Mouse (Mus musculus) limb, embryonic 13.5 days (tissue): ENCODE measurements around the gene Xdh. TPM values are rescaled to one million over a fixed set of nuclear protein-coding genes. Genes with fewer than 3 reads are reported as not detected.

Source experiments
- ATAC-seq: fragments of 200-750 bp; cut with Nextera tagmentation; 2 replicates; pipeline ENCODE4 v1.8.0; 2017; ENCODE audit warnings: low read depth, moderate number of reproducible peaks, moderate TSS enrichment; ENCODE audit not compliant: low FRiP score
- H3K27ac ChIP-seq: fragments of 300-500 bp; sonication (generic); 2 replicates; pipeline ENCODE4 v1.5.1; 2015; ENCODE audit warnings: inconsistent platforms, mild to moderate bottlenecking, moderate library complexity
- H3K27me3 ChIP-seq: fragments of 300-500 bp; sonication (generic); 2 replicates; pipeline ENCODE4 v1.6.1; 2015; ENCODE audit warnings: mild to moderate bottlenecking, inconsistent platforms
- H3K36me3 ChIP-seq: fragments of 300-500 bp; sonication (generic); 2 replicates; pipeline ENCODE4 v1.6.1; 2015; ENCODE audit warnings: inconsistent platforms, mild to moderate bottlenecking, moderate library complexity
- H3K4me1 ChIP-seq: fragments of 300-500 bp; sonication (generic); 2 replicates; pipeline ENCODE4 v1.6.1; 2015; ENCODE audit warnings: inconsistent platforms
- H3K4me2 ChIP-seq: fragments of 300-500 bp; sonication (generic); replicated peaks from 2 replicates; pipeline ENCODE4 v1.6.1; 2015; ENCODE audit warnings: inconsistent platforms, mild to moderate bottlenecking, moderate library complexity
- H3K4me3 ChIP-seq: fragments of 300-500 bp; sonication (generic); 2 replicates; pipeline ENCODE4 v1.5.1; 2015; ENCODE audit warnings: moderate library complexity, mild to moderate bottlenecking, inconsistent platforms
- H3K9ac ChIP-seq: fragments of 300-500 bp; sonication (generic); 2 replicates; pipeline ENCODE4 v1.6.1; 2015; ENCODE audit warnings: mild to moderate bottlenecking, inconsistent platforms
- H3K9me3 ChIP-seq: fragments of 300-500 bp; sonication (generic); 2 replicates; pipeline ENCODE4 v1.6.1; 2016; ENCODE audit warnings: inconsistent platforms
- WGBS: fragments of 180-500 bp; shearing (Covaris S2); methylation state at CpG from one replicate; pipeline ENCODE4 v1.1.7; 2015; 5-methylcytosine and 5-hydroxymethylcytosine counted together
- polyA plus RNA-seq: library from polyadenylated mRNA; unstranded; fragments of >200 nt; fragmentation: Nextera tagmentation; extraction: Ambion mirVana; gene quantifications from 2 replicates; pipeline ENCODE4 v1.2.1, GENCODE M21; 2015

Xdh gene
- polyA plus RNA-seq, 1 experiment from 2014 or later: 0.62 TPM

DNA sequence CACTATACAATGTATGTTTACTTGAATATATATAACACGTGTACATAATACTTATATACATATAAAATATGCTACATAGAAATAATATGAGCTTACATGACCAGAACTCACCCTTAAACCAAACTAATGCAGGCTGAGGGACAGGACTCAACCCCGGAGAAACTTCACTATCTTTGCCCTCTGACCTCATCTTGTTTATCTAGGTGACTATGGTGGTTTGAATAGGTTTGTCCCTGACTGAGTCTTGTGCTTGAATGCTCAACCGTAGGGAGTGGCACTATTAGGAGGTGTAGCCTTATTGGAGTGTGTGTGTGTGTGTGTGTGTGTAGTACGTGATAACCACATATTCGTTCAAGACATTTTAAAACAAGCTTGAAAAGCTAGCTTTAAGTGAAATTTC lies 55.6 kb downstream of the Xdh start:
- H3K36me3 ChIP-seq: no peaks in the 10 kb centered on the region
- no peak overlapping the region for H3K9ac ChIP-seq
- H3K27ac ChIP-seq: no peak overlapping the region
- no peaks in the 10 kb centered on the region for H3K4me1 ChIP-seq
- no peak overlapping the region for H3K4me3 ChIP-seq
- no peak for ATAC-seq
- H3K27me3 ChIP-seq: no peaks in the 10 kb centered on the region
- H3K4me2 ChIP-seq: no peak overlapping the region
- WGBS: 90% methylated on average over 5 of the region's 5 CpGs
- 0 out of 2 replicates have a peak, but pooled peaks cover 8% of the 10 kb centered on the region for H3K9me3 ChIP-seq

GRCm38 (mm10) chr17:73893822-73894221 lies 56.2 kb downstream of the Xdh start:
- H3K9me3 ChIP-seq: 0 out of 2 replicates have a peak, but pooled peaks cover 8% of the 10 kb centered on the region
- 78% methylated on average over 4 of the region's 4 CpGs for WGBS
- no peak for ATAC-seq

GRCm38 (mm10) chr17:73893207-73893606 lies 56.8 kb downstream of the Xdh start:
- no peaks in the 10 kb centered on the region for H3K4me1 ChIP-seq
- 68% methylated on average over 10 of the region's 10 CpGs for WGBS
- no peak overlapping the region for H3K9ac ChIP-seq
- 0 out of 2 replicates have a peak, but pooled peaks cover 8% of the 10 kb centered on the region for H3K9me3 ChIP-seq
- H3K4me2 ChIP-seq: no peak overlapping the region
- H3K27me3 ChIP-seq: no peaks in the 10 kb centered on the region
- no peak overlapping the region for H3K4me3 ChIP-seq
- peak overlapping the region; percentile 10; the same call in 1 of the 2 replicates for H3K27ac ChIP-seq
- ATAC-seq: no peak
- no peaks in the 10 kb centered on the region for H3K36me3 ChIP-seq

More at GRCm38 (mm10) chr17:73893822-73894221, 56.2 kb downstream of the Xdh start:
- no peaks in the 10 kb centered on the region for H3K4me1 ChIP-seq
- H3K4me2 ChIP-seq: no peak overlapping the region
- H3K9ac ChIP-seq: no peak overlapping the region
- no peak overlapping the region for H3K27ac ChIP-seq
- H3K36me3 ChIP-seq: no peaks in the 10 kb centered on the region
- no peaks in the 10 kb centered on the region for H3K27me3 ChIP-seq
- no peak overlapping the region for H3K4me3 ChIP-seq

DNA sequence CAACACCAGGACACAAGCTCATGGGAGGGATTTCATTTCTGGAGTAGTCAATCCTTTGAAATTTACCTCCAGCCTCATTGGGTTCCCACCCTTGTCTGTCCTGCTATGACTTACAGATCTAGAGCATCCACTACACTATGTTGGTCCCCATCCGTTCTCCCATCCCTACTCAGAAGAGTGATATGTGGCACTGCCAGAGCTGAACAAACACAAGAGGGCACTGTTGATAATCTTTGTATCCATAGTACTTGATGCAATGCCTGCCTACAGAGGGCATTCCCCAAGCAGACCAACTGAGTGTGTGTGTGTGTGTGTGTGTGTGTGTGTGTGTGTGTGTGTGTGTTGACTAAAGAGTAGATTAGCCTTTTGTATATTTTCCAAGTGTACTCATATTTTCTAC lies 58.4 kb downstream of the Xdh start:
- H3K4me3 ChIP-seq: no peak overlapping the region
- H3K9ac ChIP-seq: no peak overlapping the region
- WGBS: 76% methylated on average over 1 of the region's 1 CpGs
- ATAC-seq: no peak
- H3K9me3 ChIP-seq: 0 out of 2 replicates have a peak, but pooled peaks cover 8% of the 10 kb centered on the region
- no peaks in the 10 kb centered on the region for H3K36me3 ChIP-seq
- no peaks in the 10 kb centered on the region for H3K4me1 ChIP-seq
- H3K27ac ChIP-seq: no peak overlapping the region
- H3K4me2 ChIP-seq: no peak overlapping the region
- no peaks in the 10 kb centered on the region for H3K27me3 ChIP-seq

GRCm38 (mm10) chr17:73886071-73886785 lies 63.8 kb downstream of the Xdh start:
- H3K9me3 ChIP-seq: 0 out of 2 replicates have a peak, but pooled peaks cover 8% of the 10 kb centered on the region
- no peaks in the 10 kb centered on the region for H3K4me1 ChIP-seq
- no peak overlapping the region for H3K4me2 ChIP-seq
- no peak overlapping the region for H3K4me3 ChIP-seq
- no peaks in the 10 kb centered on the region for H3K36me3 ChIP-seq
- no peak overlapping the region for H3K9ac ChIP-seq
- WGBS: 77% methylated on average over 25 of the region's 25 CpGs
- no peak for ATAC-seq
- H3K27ac ChIP-seq: no peak overlapping the region
- H3K27me3 ChIP-seq: 0 out of 2 replicates have a peak, but pooled peaks cover 8% of the 10 kb centered on the region

DNA sequence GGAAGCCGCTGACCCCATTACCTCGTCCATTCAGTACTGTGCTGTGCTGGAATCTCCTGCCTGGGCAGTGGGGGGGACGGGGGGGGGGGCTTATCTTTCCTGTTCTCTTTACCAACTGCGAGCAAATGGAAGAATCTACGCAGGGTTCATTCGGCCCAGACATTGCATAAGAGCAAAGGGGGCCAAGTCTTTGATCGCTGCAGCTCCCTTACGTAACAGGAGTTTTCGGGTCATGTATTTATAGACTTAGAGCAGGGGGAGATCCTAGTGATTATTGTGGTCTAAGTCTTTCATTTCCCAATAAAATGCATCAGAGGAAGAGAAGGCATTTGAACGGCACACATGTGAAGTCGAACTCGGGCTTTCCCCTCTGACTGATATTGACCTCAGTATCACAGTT lies 66.7 kb downstream of the Xdh start:
- no peak for ATAC-seq
- Histone ChIP-seq H3K4me1 (no peaks in the 10 kb centered on the region), H3K9me3 (no peaks in the 10 kb centered on the region), H3K27ac (no peak overlapping the region), H3K4me3 (no peak overlapping the region), H3K9ac (no peak overlapping the region), H3K36me3 (no peaks in the 10 kb centered on the region), H3K4me2 (no peak overlapping the region), H3K27me3 (0 out of 2 replicates have a peak, but pooled peaks cover 8% of the 10 kb centered on the region)
- 70% methylated on average over 12 of the region's 12 CpGs for WGBS

DNA sequence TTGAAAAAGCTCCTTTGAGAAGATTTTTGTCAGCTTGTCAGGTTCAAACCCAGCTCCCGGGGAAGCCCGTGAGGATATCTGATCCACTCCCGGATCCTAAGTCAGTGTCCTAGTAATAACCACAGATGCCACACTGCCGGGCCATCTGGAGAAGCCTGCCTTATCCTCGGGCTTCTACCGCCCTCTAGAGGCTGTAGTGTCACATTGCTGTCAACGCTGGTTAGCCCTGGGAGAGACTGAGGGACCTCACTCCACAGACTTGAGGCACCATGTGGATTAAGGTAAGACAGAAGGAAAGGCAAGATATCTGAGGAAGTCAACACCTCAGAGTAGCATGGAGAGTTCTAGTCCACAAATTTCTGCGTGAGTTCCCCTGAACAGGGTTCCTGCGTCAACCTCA lies 67.8 kb downstream of the Xdh start:
- no peaks in the 10 kb centered on the region for H3K9me3 ChIP-seq
- 10% methylated on average over 9 of the region's 9 CpGs for WGBS
- H3K9ac ChIP-seq: no peak overlapping the region
- no peaks in the 10 kb centered on the region for H3K36me3 ChIP-seq
- no peak overlapping the region for H3K4me2 ChIP-seq
- H3K4me3 ChIP-seq: no peak overlapping the region
- ATAC-seq: peak; percentile 71; the same call in 1 of the 2 replicates
- no peak overlapping the region for H3K27ac ChIP-seq
- H3K27me3 ChIP-seq: 0 out of 2 replicates have a peak, but pooled peaks cover 8% of the 10 kb centered on the region
- H3K4me1 ChIP-seq: no peaks in the 10 kb centered on the region

DNA sequence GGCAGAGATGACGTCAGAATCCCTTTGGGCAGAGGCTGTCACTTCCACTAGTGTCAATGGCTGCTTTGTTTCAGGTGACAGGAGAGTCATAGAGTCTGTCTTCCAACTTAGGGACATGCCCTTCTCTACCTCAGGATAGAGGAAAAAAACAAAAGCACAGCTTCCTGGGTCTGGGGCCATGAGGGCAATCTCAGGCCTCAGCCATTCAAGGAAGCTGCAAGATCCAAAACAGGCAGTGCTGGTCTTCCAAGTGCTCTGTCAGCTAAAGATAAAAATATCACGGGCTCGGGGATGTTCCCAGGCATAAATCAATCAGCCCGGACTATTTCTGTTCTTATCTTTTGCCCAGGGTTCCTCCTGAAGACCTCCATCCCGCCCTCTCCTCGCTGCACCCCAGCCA lies 68.7 kb downstream of the Xdh start:
- H3K9ac ChIP-seq: no peak overlapping the region
- no peak for ATAC-seq
- H3K4me1 ChIP-seq: no peaks in the 10 kb centered on the region
- H3K27me3 ChIP-seq: 0 out of 2 replicates have a peak, but pooled peaks cover 8% of the 10 kb centered on the region
- no peak overlapping the region for H3K27ac ChIP-seq
- 70% methylated on average over 6 of the region's 6 CpGs for WGBS
- H3K9me3 ChIP-seq: no peaks in the 10 kb centered on the region
- H3K4me3 ChIP-seq: no peak overlapping the region
- H3K4me2 ChIP-seq: no peak overlapping the region
- no peaks in the 10 kb centered on the region for H3K36me3 ChIP-seq

GRCm38 (mm10) chr17:73880286-73880685 lies 69.7 kb downstream of the Xdh start:
- Histone ChIP-seq H3K27ac (no peak overlapping the region), H3K36me3 (no peaks in the 10 kb centered on the region), H3K4me1 (no peaks in the 10 kb centered on the region), H3K27me3 (0 out of 2 replicates have a peak, but pooled peaks cover 8% of the 10 kb centered on the region), H3K9ac (no peak overlapping the region), H3K4me2 (no peak overlapping the region), H3K9me3 (no peaks in the 10 kb centered on the region), H3K4me3 (no peak overlapping the region)
- 82% methylated on average over 6 of the region's 6 CpGs for WGBS
- no peak for ATAC-seq

- no peaks in the 10 kb centered on the region for H3K9me3 ChIP-seq
- H3K4me3 ChIP-seq: no peak overlapping the region
Observed at GRCm38 (mm10) chr17:73879262-73879916, 70.6 kb downstream of the Xdh start.

GRCm38 (mm10) chr17:73875674-73876073 lies 74.3 kb downstream of the Xdh start:
- no peaks in the 10 kb centered on the region for H3K9me3 ChIP-seq

More at GRCm38 (mm10) chr17:73879262-73879916, 70.6 kb downstream of the Xdh start:
- H3K36me3 ChIP-seq: no peaks in the 10 kb centered on the region
- ATAC-seq: no peak
- no peak overlapping the region for H3K4me2 ChIP-seq
- H3K27ac ChIP-seq: no peak overlapping the region
- 85% methylated on average over 10 of the region's 10 CpGs for WGBS
- 0 out of 2 replicates have a peak, but pooled peaks cover 5% of the 10 kb centered on the region for H3K27me3 ChIP-seq
- no peak overlapping the region for H3K9ac ChIP-seq
- no peaks in the 10 kb centered on the region for H3K4me1 ChIP-seq

GRCm38 (mm10) chr17:73875268-73875667 lies 74.7 kb downstream of the Xdh start:
- 81% methylated on average over 4 of the region's 4 CpGs for WGBS
- no peaks in the 10 kb centered on the region for H3K27me3 ChIP-seq
- H3K4me1 ChIP-seq: no peaks in the 10 kb centered on the region
- ATAC-seq: no peak
- no peak overlapping the region for H3K4me2 ChIP-seq
- H3K9me3 ChIP-seq: no peaks in the 10 kb centered on the region
- no peak overlapping the region for H3K27ac ChIP-seq
- no peak overlapping the region for H3K9ac ChIP-seq
- no peak overlapping the region for H3K4me3 ChIP-seq
- H3K36me3 ChIP-seq: no peaks in the 10 kb centered on the region

More at GRCm38 (mm10) chr17:73875674-73876073, 74.3 kb downstream of the Xdh start:
- ATAC-seq: no peak
- WGBS: 84% methylated on average over 7 of the region's 7 CpGs
- no peak overlapping the region for H3K9ac ChIP-seq
- no peaks in the 10 kb centered on the region for H3K27me3 ChIP-seq
- no peak overlapping the region for H3K4me3 ChIP-seq
- H3K4me1 ChIP-seq: no peaks in the 10 kb centered on the region
- H3K36me3 ChIP-seq: no peaks in the 10 kb centered on the region
- H3K4me2 ChIP-seq: no peak overlapping the region
- no peak overlapping the region for H3K27ac ChIP-seq
